Mouse (Mus musculus) lung, adult 2 months (tissue): ENCODE measurements around the gene Elmo3.

Experiments
- CTCF ChIP-seq: fragments of 200-500 bp; IDR thresholded peaks from 2 replicates; pipeline ENCODE4 v1.5.1; 2011; ENCODE audit warnings: mild to moderate bottlenecking, low read length, control low read depth; ENCODE audit not compliant: insufficient read depth
- POLR2A ChIP-seq: fragments of 200-500 bp; IDR thresholded peaks from 2 replicates; pipeline ENCODE4 v1.6.1; 2011; ENCODE audit warnings: low read depth, mild to moderate bottlenecking, control low read depth, low read length, borderline replicate concordance; ENCODE audit errors: extremely low read depth

DNA sequence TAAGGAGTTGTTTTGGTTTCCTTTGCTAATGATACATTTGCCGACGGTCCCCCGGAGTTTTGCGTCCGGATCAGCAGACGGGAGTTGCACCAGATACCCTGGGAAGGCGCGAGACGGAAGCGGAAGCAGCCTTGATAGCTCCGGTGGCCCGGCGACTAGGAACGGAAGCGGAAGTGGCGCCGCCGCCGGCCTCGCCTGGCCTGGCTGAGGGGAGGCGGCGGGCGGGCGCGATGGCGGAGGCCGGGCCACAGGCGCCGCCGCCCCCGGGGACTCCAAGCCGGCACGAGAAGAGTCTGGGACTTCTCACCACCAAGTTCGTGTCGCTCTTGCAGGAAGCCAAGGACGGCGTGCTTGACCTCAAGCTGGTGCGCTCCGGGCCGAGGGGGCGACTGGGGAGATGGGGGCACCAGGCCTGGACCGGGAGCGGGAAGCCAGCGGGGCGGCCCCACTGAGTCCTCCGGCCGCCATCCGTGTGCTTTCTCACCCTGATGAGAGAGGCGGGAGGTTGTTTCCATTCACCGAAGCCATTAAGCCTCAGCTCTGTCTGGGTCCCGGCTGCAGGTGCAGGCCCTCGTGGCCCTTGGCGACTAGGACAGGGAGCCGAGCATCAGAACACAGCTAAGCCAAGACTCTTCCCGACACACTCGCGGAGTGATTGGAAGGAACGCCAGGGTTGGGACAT, 7.7 kb upstream of the Elmo3 start, which contains the start of gene E2f4:
- no peak for TF ChIP-seq CTCF
- TF ChIP-seq POLR2A: no peak
